Mouse (Mus musculus) hindbrain, embryonic 16.5 days (tissue): ENCODE results near the gene Nfatc4. TPM values are rescaled to one million over a fixed set of nuclear protein-coding genes. Genes with fewer than 3 reads are reported as not detected.

Experiments used
- ATAC-seq: fragments of 200-750 bp; cut with Nextera tagmentation; 2 replicates; pipeline ENCODE4 v1.8.0; 2017; ENCODE audit warnings: moderate TSS enrichment, moderate library complexity
- H3K27ac ChIP-seq: fragments of 300-500 bp; sonication (generic); 2 replicates; pipeline ENCODE4 v1.5.1; 2014; ENCODE audit warnings: low read depth, mild to moderate bottlenecking, control low read depth, low read length, moderate library complexity
- H3K27me3 ChIP-seq: fragments of 300-500 bp; sonication (generic); replicated peaks from 2 replicates; pipeline ENCODE4 v1.6.1; 2014; ENCODE audit warnings: low read length; ENCODE audit not compliant: control insufficient read depth, insufficient read depth
- H3K36me3 ChIP-seq: fragments of 300-500 bp; sonication (generic); 2 replicates; pipeline ENCODE4 v1.6.1; 2014; ENCODE audit warnings: mild to moderate bottlenecking, low read length, moderate library complexity, mixed read lengths; ENCODE audit not compliant: control insufficient read depth, insufficient read depth
- H3K4me1 ChIP-seq: fragments of 300-500 bp; sonication (generic); 2 replicates; pipeline ENCODE4 v1.6.1; 2014; ENCODE audit warnings: low read depth, low read length; ENCODE audit not compliant: control insufficient read depth, insufficient read depth
- H3K4me2 ChIP-seq: fragments of 300-500 bp; sonication (generic); 2 replicates; pipeline ENCODE4 v1.6.1; 2014; ENCODE audit warnings: mild to moderate bottlenecking, low read length, control low read depth, moderate library complexity
- H3K4me3 ChIP-seq: fragments of 300-500 bp; sonication (generic); 2 replicates; pipeline ENCODE4 v1.5.1; 2014; ENCODE audit warnings: mild to moderate bottlenecking, low read length, control low read depth, moderate library complexity
- H3K9ac ChIP-seq: fragments of 300-500 bp; sonication (generic); 2 replicates; pipeline ENCODE4 v1.6.1; 2014; ENCODE audit warnings: low read depth, mild to moderate bottlenecking, control low read depth, low read length, moderate library complexity
- H3K9me3 ChIP-seq: fragments of 300-500 bp; sonication (generic); 2 replicates; pipeline ENCODE4 v1.6.1; 2014; ENCODE audit warnings: mild to moderate bottlenecking, low read length, moderate library complexity; ENCODE audit not compliant: control insufficient read depth
- WGBS: fragments of 180-500 bp; shearing (Covaris S2); extraction: QIAGEN DNeasy Blood & Tissue Kit; methylation state at CpG from one replicate; pipeline ENCODE4 v1.1.7; 2014; 5-methylcytosine and 5-hydroxymethylcytosine counted together
- polyA plus RNA-seq: library from polyadenylated mRNA; unstranded; fragments of >200 nt; fragmentation: Nextera tagmentation; extraction: Ambion mirVana; gene quantifications from 2 replicates; pipeline ENCODE4 v1.2.1, GENCODE M21; 2015

The Nfatc4 gene
- polyA plus RNA-seq, 1 experiment from 2014 or later: 6.5 TPM

- Histone ChIP-seq H3K4me2 (peak overlapping the region; percentile 23; the same call in 1 of the 2 replicates), H3K27me3 (no peaks in the 10 kb centered on the region), H3K9ac (no peak overlapping the region), H3K4me1 (peaks cover 43% of the 10 kb centered on the region), H3K4me3 (no peak overlapping the region), H3K27ac (no peak overlapping the region), H3K9me3 (no peaks in the 10 kb centered on the region), H3K36me3 (no peaks in the 10 kb centered on the region)
- no peak for ATAC-seq
- WGBS: 69% methylated on average over 4 of the region's 4 CpGs
Measured at GRCm38 (mm10) chr14:55857588-55857987, 34.6 kb downstream of the Nfatc4 start.

GRCm38 (mm10) chr14:55862186-55862585 is 39.2 kb downstream of the Nfatc4 start:
- H3K4me1 ChIP-seq: peaks cover 19% of the 10 kb centered on the region
- ATAC-seq: no peak
- no peak overlapping the region for H3K9ac ChIP-seq
- H3K9me3 ChIP-seq: no peaks in the 10 kb centered on the region
- H3K27me3 ChIP-seq: no peaks in the 10 kb centered on the region
- peaks cover 21% of the 10 kb centered on the region for H3K36me3 ChIP-seq
- no peak overlapping the region for H3K27ac ChIP-seq
- 76% methylated on average over 6 of the region's 6 CpGs for WGBS
- H3K4me3 ChIP-seq: no peak overlapping the region
- H3K4me2 ChIP-seq: no peak overlapping the region

GRCm38 (mm10) chr14:55862970-55863369 is 40.0 kb downstream of the Nfatc4 start:
- H3K27ac ChIP-seq: no peak overlapping the region
- no peak for ATAC-seq
- 91% methylated on average over 10 of the region's 10 CpGs for whole genome bisulfite sequencing
- H3K9ac ChIP-seq: no peak overlapping the region
- peaks cover 14% of the 10 kb centered on the region for H3K4me1 ChIP-seq
- H3K4me2 ChIP-seq: no peak overlapping the region
- H3K36me3 ChIP-seq: peaks cover 21% of the 10 kb centered on the region
- no peak overlapping the region for H3K4me3 ChIP-seq
- H3K27me3 ChIP-seq: no peaks in the 10 kb centered on the region
- H3K9me3 ChIP-seq: no peaks in the 10 kb centered on the region

GRCm38 (mm10) chr14:55863773-55864172 is 40.8 kb downstream of the Nfatc4 start:
- Histone ChIP-seq H3K4me2 (no peak overlapping the region), H3K4me3 (no peak overlapping the region), H3K27me3 (no peaks in the 10 kb centered on the region), H3K4me1 (peaks cover 14% of the 10 kb centered on the region), H3K36me3 (peaks cover 27% of the 10 kb centered on the region), H3K9me3 (no peaks in the 10 kb centered on the region), H3K9ac (no peak overlapping the region), H3K27ac (no peak overlapping the region)
- 28% methylated on average over 7 of the region's 7 CpGs for WGBS
- ATAC-seq: peak; percentile 60; the same call in 1 of the 2 replicates

- Histone ChIP-seq H3K27ac (no peak overlapping the region), H3K36me3 (peaks cover 56% of the 10 kb centered on the region), H3K4me3 (no peak overlapping the region), H3K4me1 (peaks cover 5% of the 10 kb centered on the region), H3K27me3 (no peaks in the 10 kb centered on the region), H3K9ac (no peak overlapping the region), H3K9me3 (no peaks in the 10 kb centered on the region), H3K4me2 (no peak overlapping the region)
- 31% methylated on average over 4 of the region's 4 CpGs for WGBS
- no peak for ATAC-seq
Measured at GRCm38 (mm10) chr14:55866962-55867361, 44.0 kb downstream of the Nfatc4 start.

GRCm38 (mm10) chr14:55868230-55869026 is 45.5 kb downstream of the Nfatc4 start:
- Histone ChIP-seq H3K36me3 (peaks cover 61% of the 10 kb centered on the region), H3K4me2 (no peak overlapping the region), H3K4me1 (peaks cover 6% of the 10 kb centered on the region), H3K9ac (no peak overlapping the region), H3K9me3 (no peaks in the 10 kb centered on the region), H3K27me3 (no peaks in the 10 kb centered on the region), H3K27ac (no peak overlapping the region), H3K4me3 (no peak overlapping the region)
- 90% methylated on average over 14 of the region's 14 CpGs for whole genome bisulfite sequencing
- ATAC-seq: no peak

GRCm38 (mm10) chr14:55869538-55869937 is 46.6 kb downstream of the Nfatc4 start:
- Histone ChIP-seq H3K9ac (no peak overlapping the region), H3K27ac (no peak overlapping the region), H3K4me3 (no peak overlapping the region), H3K36me3 (peaks cover 57% of the 10 kb centered on the region), H3K4me2 (no peak overlapping the region), H3K27me3 (no peaks in the 10 kb centered on the region), H3K4me1 (peaks cover 9% of the 10 kb centered on the region), H3K9me3 (no peaks in the 10 kb centered on the region)
- no peak for ATAC-seq
- 98% methylated on average over 6 of the region's 6 CpGs for WGBS

- Histone ChIP-seq H3K4me3 (no peak overlapping the region), H3K9me3 (no peaks in the 10 kb centered on the region), H3K27ac (no peak overlapping the region), H3K9ac (no peak overlapping the region), H3K4me1 (peaks cover 9% of the 10 kb centered on the region), H3K36me3 (peaks cover 41% of the 10 kb centered on the region), H3K4me2 (no peak overlapping the region), H3K27me3 (no peaks in the 10 kb centered on the region)
- WGBS: 91% methylated on average over 12 of the region's 12 CpGs
- ATAC-seq: no peak
Measured at GRCm38 (mm10) chr14:55872039-55872438, 49.1 kb downstream of the Nfatc4 start.

- H3K4me3 ChIP-seq: no peak overlapping the region
- 92% methylated on average over 17 of the region's 17 CpGs for WGBS
- no peak for ATAC-seq
- H3K4me1 ChIP-seq: peaks cover 9% of the 10 kb centered on the region
- H3K27ac ChIP-seq: no peak overlapping the region
- no peak overlapping the region for H3K4me2 ChIP-seq
- H3K36me3 ChIP-seq: peaks cover 40% of the 10 kb centered on the region
- no peak overlapping the region for H3K9ac ChIP-seq
- H3K27me3 ChIP-seq: no peaks in the 10 kb centered on the region
- H3K9me3 ChIP-seq: no peaks in the 10 kb centered on the region
Measured at GRCm38 (mm10) chr14:55872551-55872950, 49.6 kb downstream of the Nfatc4 start.
